Mouse (Mus musculus): ENCODE data around the gene Cog8. TPM values are rescaled to one million over a fixed set of nuclear protein-coding genes. Genes with fewer than 3 reads are reported as not detected.
"Not testable (repeated sequence)": the region's sequence is repeated elsewhere in the genome, so short reads cannot be mapped to it uniquely, and the experiment has no call there.

The Cog8 gene
- polyA plus RNA-seq, 1 experiment from 2014 or later, result 37.1 TPM

DNA sequence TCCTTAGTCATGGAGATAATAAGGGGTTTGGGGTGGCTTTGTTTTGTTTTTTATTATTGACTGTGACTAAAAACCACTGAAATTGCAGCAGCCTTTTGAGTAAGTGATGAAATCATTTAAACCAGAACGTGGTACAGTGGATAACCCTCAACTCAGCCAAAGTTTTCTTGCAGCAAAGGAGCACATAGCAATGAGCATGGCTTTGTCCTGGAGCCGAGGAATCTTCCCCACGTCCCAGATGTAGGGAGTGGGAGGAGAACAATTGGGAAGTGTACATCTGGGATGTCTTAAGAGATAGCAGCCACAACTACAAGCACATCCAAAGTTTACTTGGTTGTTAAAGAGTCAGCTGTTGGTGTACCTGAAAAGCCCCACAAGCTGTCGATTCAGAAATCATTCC lies 59.1 kb downstream of the Cog8 start:
- ATAC-seq (ENCODE audit: insufficient number of reproducible peaks, low FRiP score, low TSS enrichment, low read depth), result no peak
- Histone ChIP-seq H3K4me1 (peaks cover 5% of the 10 kb centered on the region; the same call in 1 of the 2 replicates), H3K4me2 (no peak overlapping the region), H3K9me3 (no peaks in the 10 kb centered on the region), H3K27me3 (no peaks in the 10 kb centered on the region), H3K4me3 (no peak overlapping the region), H3K9ac (no peak overlapping the region), H3K36me3 (peaks cover 26% of the 10 kb centered on the region), H3K27ac (no peak overlapping the region)
- 78% methylated on average over 4 of the region's 4 CpGs for WGBS

DNA sequence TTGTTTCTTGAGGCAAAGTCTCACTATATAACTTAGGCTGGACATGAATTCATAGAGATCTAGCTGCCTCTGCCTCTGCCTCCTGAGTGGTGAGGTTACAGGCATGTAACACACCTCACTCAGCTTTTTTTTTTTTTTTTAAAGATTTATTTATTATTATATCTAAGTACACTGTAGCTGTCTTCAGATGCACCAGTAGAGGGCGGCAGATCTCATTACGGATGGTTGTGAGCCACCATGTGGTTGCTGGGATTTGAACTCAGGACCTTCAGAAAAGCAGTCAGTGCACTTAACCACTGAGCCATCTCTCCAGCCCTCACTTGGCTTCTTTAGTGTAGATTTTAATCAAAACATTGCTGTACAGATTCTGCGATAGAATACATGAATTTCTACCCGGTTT lies 60.1 kb downstream of the Cog8 start:
- not testable (repeated sequence) for ATAC-seq (ENCODE audit: insufficient number of reproducible peaks, low FRiP score, low TSS enrichment, low read depth); H3K27me3 ChIP-seq; H3K27ac ChIP-seq; H3K4me2 ChIP-seq; H3K4me1 ChIP-seq; H3K9me3 ChIP-seq; H3K9ac ChIP-seq; H3K4me3 ChIP-seq
- H3K36me3 ChIP-seq, result peaks cover 35% of the 10 kb centered on the region
- WGBS, result 86% methylated on average over 4 of the region's 4 CpGs

Small RNA genes lying within 50 kb of the gene (microRNA-seq; reads per million reads assigned to microRNA genes)
- 0.82 reads per million for gene Mir7075

Other genes with a start within 250 kb of the Cog8 start
- gene Has3, start 186.4 kb downstream of the Cog8 start, polyA plus RNA-seq (2015; fragmentation: Nextera tagmentation; extraction: Ambion mirVana), result 0.42 and 0.76 TPM in 2 replicates
- gene Utp4, start 163.1 kb downstream of the Cog8 start, polyA plus RNA-seq (2015; fragmentation: Nextera tagmentation; extraction: Ambion mirVana), result 62.5 and 64.0 TPM in 2 replicates
- 14.9 and 17.8 TPM in 2 replicates for gene Sntb2, start 120.9 kb downstream of the Cog8 start, polyA plus RNA-seq (2015; fragmentation: Nextera tagmentation; extraction: Ambion mirVana)
- 71.3 and 79.3 TPM in 2 replicates for gene Vps4a, start 25.5 kb downstream of the Cog8 start, polyA plus RNA-seq (2015; fragmentation: Nextera tagmentation; extraction: Ambion mirVana)
- 43.8 and 47.2 TPM in 2 replicates for gene Pdf, start 8.1 kb downstream of the Cog8 start, polyA plus RNA-seq (2015; fragmentation: Nextera tagmentation; extraction: Ambion mirVana)
- gene Nip7, start 188 bp upstream of the Cog8 start, polyA plus RNA-seq (2015; fragmentation: Nextera tagmentation; extraction: Ambion mirVana), result 82.9 TPM in 2 replicates
- gene Tmed6, start 9.0 kb upstream of the Cog8 start, polyA plus RNA-seq (2015; fragmentation: Nextera tagmentation; extraction: Ambion mirVana), result not detected in 2 replicates
- gene Terf2, start 39.9 kb upstream of the Cog8 start, polyA plus RNA-seq (2015; fragmentation: Nextera tagmentation; extraction: Ambion mirVana), result 16.5 and 18.2 TPM in 2 replicates
- 74.5 and 76.8 TPM in 2 replicates for gene Cyb5b, start 94.0 kb upstream of the Cog8 start, polyA plus RNA-seq (2015; fragmentation: Nextera tagmentation; extraction: Ambion mirVana)
- 17.7 and 22.0 TPM in 2 replicates for gene Nfat5, start 236.8 kb upstream of the Cog8 start, polyA plus RNA-seq (2015; fragmentation: Nextera tagmentation; extraction: Ambion mirVana)

Measured in limb, embryonic 15.5 days (tissue).